Mouse (Mus musculus): ENCODE data around the gene Bnc2. TPM values are rescaled to one million over a fixed set of nuclear protein-coding genes. Genes with fewer than 3 reads are reported as not detected.

Gene Bnc2
- total and polyA plus RNA-seq, 2 experiments from 2014 or later, result 6.4 to 15.5 TPM

- no peak for DNase-seq (ENCODE audit: low spot score)
- H3K27ac ChIP-seq, result no peak overlapping the region
- no peaks in the 10 kb centered on the region for H3K27me3 ChIP-seq (ENCODE audit: insufficient read depth, low read length)
- H3K36me3 ChIP-seq (ENCODE audit: insufficient read depth, low read length), result no peaks in the 10 kb centered on the region
- no peak for TF ChIP-seq CTCF (IDR thresholded peaks at IDR 0.05; ENCODE audit: low read depth)
- no peak for ATAC-seq
- H3K9me3 ChIP-seq (ENCODE audit: low read length), result no peaks in the 10 kb centered on the region
- H3K9ac ChIP-seq (replicated peaks; ENCODE audit: low read length), result no peak overlapping the region
- 100% methylated on average over 1 of the region's 1 CpGs for WGBS
- no peak overlapping the region for H3K4me2 ChIP-seq (ENCODE audit: low read depth, low read length)
- no peak overlapping the region for H3K4me3 ChIP-seq (ENCODE audit: low read length)
- H3K4me1 ChIP-seq (ENCODE audit: insufficient read depth, low read length), result no peaks in the 10 kb centered on the region
Measured at GRCm38 (mm10) chr4:84633991-84634390, 41.1 kb downstream of the Bnc2 start.

- no peak overlapping the region for H3K4me2 ChIP-seq (ENCODE audit: low read depth, low read length)
- no peak overlapping the region for H3K4me3 ChIP-seq (ENCODE audit: low read length)
- H3K27ac ChIP-seq, result no peak overlapping the region
- no peaks in the 10 kb centered on the region for H3K9me3 ChIP-seq (ENCODE audit: low read length)
- DNase-seq (ENCODE audit: low spot score) (no peak), ATAC-seq (no peak)
- H3K9ac ChIP-seq (replicated peaks; ENCODE audit: low read length), result no peak overlapping the region
- H3K36me3 ChIP-seq (ENCODE audit: insufficient read depth, low read length), result no peaks in the 10 kb centered on the region
- TF ChIP-seq CTCF (IDR thresholded peaks at IDR 0.05; ENCODE audit: low read depth), result no peak
- no peaks in the 10 kb centered on the region for H3K27me3 ChIP-seq (ENCODE audit: insufficient read depth, low read length)
- 81% methylated on average over 12 of the region's 12 CpGs for WGBS
- no peaks in the 10 kb centered on the region for H3K4me1 ChIP-seq (ENCODE audit: insufficient read depth, low read length)
Measured at GRCm38 (mm10) chr4:84632832-84633789, 42.0 kb downstream of the Bnc2 start.

GRCm38 (mm10) chr4:84627616-84628015, 47.5 kb downstream of the Bnc2 start:
- no peak overlapping the region for H3K4me2 ChIP-seq (ENCODE audit: low read depth, low read length)
- ATAC-seq (no peak), DNase-seq (ENCODE audit: low spot score) (no peak)
- no peak for TF ChIP-seq CTCF (IDR thresholded peaks at IDR 0.05; ENCODE audit: low read depth)
- H3K4me1 ChIP-seq (ENCODE audit: insufficient read depth, low read length), result no peaks in the 10 kb centered on the region
- H3K4me3 ChIP-seq (ENCODE audit: low read length), result no peak overlapping the region
- no peak overlapping the region for H3K27ac ChIP-seq
- no peaks in the 10 kb centered on the region for H3K27me3 ChIP-seq (ENCODE audit: insufficient read depth, low read length)
- WGBS, result 92% methylated on average over 7 of the region's 7 CpGs
- H3K9ac ChIP-seq (replicated peaks; ENCODE audit: low read length), result no peak overlapping the region
- H3K9me3 ChIP-seq (ENCODE audit: low read length), result no peaks in the 10 kb centered on the region
- H3K36me3 ChIP-seq (ENCODE audit: insufficient read depth, low read length), result no peaks in the 10 kb centered on the region

GRCm38 (mm10) chr4:84623312-84623711, 51.8 kb downstream of the Bnc2 start:
- no peaks in the 10 kb centered on the region for H3K9me3 ChIP-seq (ENCODE audit: low read length)
- no peaks in the 10 kb centered on the region for H3K27me3 ChIP-seq (ENCODE audit: insufficient read depth, low read length)
- no peaks in the 10 kb centered on the region for H3K36me3 ChIP-seq (ENCODE audit: insufficient read depth, low read length)
- DNase-seq (ENCODE audit: low spot score), result no peak
- H3K9ac ChIP-seq (replicated peaks; ENCODE audit: low read length), result no peak overlapping the region
- H3K4me1 ChIP-seq (ENCODE audit: insufficient read depth, low read length), result no peaks in the 10 kb centered on the region
- no peak overlapping the region for H3K4me2 ChIP-seq (ENCODE audit: low read depth, low read length)
- H3K4me3 ChIP-seq (ENCODE audit: low read length), result no peak overlapping the region
- no peak for TF ChIP-seq CTCF (IDR thresholded peaks at IDR 0.05; ENCODE audit: low read depth)
- H3K27ac ChIP-seq, result no peak overlapping the region
- WGBS, result 53% methylated on average over 5 of the region's 5 CpGs
- ATAC-seq, result no peak

- DNase-seq (ENCODE audit: low spot score) (no peak), ATAC-seq (no peak)
- Histone ChIP-seq H3K36me3 (ENCODE audit: insufficient read depth, low read length) (no peaks in the 10 kb centered on the region), H3K27ac (no peak overlapping the region), H3K27me3 (ENCODE audit: insufficient read depth, low read length) (no peaks in the 10 kb centered on the region), H3K9ac (replicated peaks; ENCODE audit: low read length) (no peak overlapping the region), H3K4me3 (ENCODE audit: low read length) (no peak overlapping the region), H3K4me2 (ENCODE audit: low read depth, low read length) (no peak overlapping the region), H3K4me1 (ENCODE audit: insufficient read depth, low read length) (no peaks in the 10 kb centered on the region), H3K9me3 (ENCODE audit: low read length) (no peaks in the 10 kb centered on the region)
- 96% methylated on average over 3 of the region's 3 CpGs for WGBS
- no peak for TF ChIP-seq CTCF (IDR thresholded peaks at IDR 0.05; ENCODE audit: low read depth)
Measured at GRCm38 (mm10) chr4:84621785-84622184, 53.3 kb downstream of the Bnc2 start.

GRCm38 (mm10) chr4:84609861-84610260, 65.2 kb downstream of the Bnc2 start:
- Histone ChIP-seq H3K4me2 (ENCODE audit: low read depth, low read length) (no peak overlapping the region), H3K9ac (replicated peaks; ENCODE audit: low read length) (no peak overlapping the region), H3K27me3 (ENCODE audit: insufficient read depth, low read length) (no peaks in the 10 kb centered on the region), H3K4me3 (ENCODE audit: low read length) (no peak overlapping the region), H3K4me1 (ENCODE audit: insufficient read depth, low read length) (no peaks in the 10 kb centered on the region), H3K27ac (no peak overlapping the region), H3K9me3 (ENCODE audit: low read length) (no peaks in the 10 kb centered on the region), H3K36me3 (ENCODE audit: insufficient read depth, low read length) (no peaks in the 10 kb centered on the region)
- TF ChIP-seq CTCF (IDR thresholded peaks at IDR 0.05; ENCODE audit: low read depth), result no peak
- WGBS, result 69% methylated on average over 4 of the region's 4 CpGs
- ATAC-seq (no peak), DNase-seq (ENCODE audit: low spot score) (no peak)

- H3K4me3 ChIP-seq (ENCODE audit: low read length), result no peak overlapping the region
- no peaks in the 10 kb centered on the region for H3K27me3 ChIP-seq (ENCODE audit: insufficient read depth, low read length)
- H3K9me3 ChIP-seq (ENCODE audit: low read length), result no peaks in the 10 kb centered on the region
- H3K36me3 ChIP-seq (ENCODE audit: insufficient read depth, low read length), result no peaks in the 10 kb centered on the region
- no peak overlapping the region for H3K27ac ChIP-seq
- 83% methylated on average over 1 of the region's 1 CpGs for WGBS
- no peak overlapping the region for H3K4me2 ChIP-seq (ENCODE audit: low read depth, low read length)
- no peak for TF ChIP-seq CTCF (IDR thresholded peaks at IDR 0.05; ENCODE audit: low read depth)
- H3K4me1 ChIP-seq (ENCODE audit: insufficient read depth, low read length), result no peaks in the 10 kb centered on the region
- DNase-seq (ENCODE audit: low spot score), result no peak
- no peak overlapping the region for H3K9ac ChIP-seq (replicated peaks; ENCODE audit: low read length)
- ATAC-seq, result no peak
Measured at GRCm38 (mm10) chr4:84604461-84604860, 70.6 kb downstream of the Bnc2 start.

Measured in hindbrain, postnatal 0 days (tissue).